Mouse (Mus musculus) adrenal gland, postnatal 4 days (tissue): ENCODE measurements around the gene Gm20390. TPM values are rescaled to one million over a fixed set of nuclear protein-coding genes. Genes with fewer than 3 reads are reported as not detected.

Source experiments
- total RNA-seq, 2 experiments: library from RNA; stranded (reverse); gene quantifications; 2 replicates each; pipeline ENCODE4 v1.2.3; 2021

Gene Gm20390
- total RNA-seq, 2 experiments from 2014 or later, result 82.9 to 84.6 TPM

Other genes with a start within 250 kb of the Gm20390 start
- gene Utp18, start 82.5 kb downstream of the Gm20390 start, total RNA-seq, result 10 to 100 TPM; 18.5 to 19.3 TPM
- 10 to 100 TPM; 63.5 to 66.4 TPM for gene Mbtd1, start 82.4 kb downstream of the Gm20390 start, total RNA-seq
- 100 to 1,000 TPM; 419 to 443 TPM for gene Nme2, start 12.0 kb downstream of the Gm20390 start, total RNA-seq
- gene Nme1, start 228 bp upstream of the Gm20390 start, total RNA-seq, result 10 to 100 TPM; 35.9 to 37.9 TPM
- gene Spag9, start 27.8 kb upstream of the Gm20390 start, total RNA-seq, result 100 to 1,000 TPM; 109 to 118 TPM
- 100 to 1,000 TPM; 117 to 126 TPM for gene Tob1, start 243.2 kb upstream of the Gm20390 start, total RNA-seq